Mouse (Mus musculus) limb, embryonic 14.5 days (tissue): ENCODE measurements around the gene Fbxw5. TPM values are rescaled to one million over a fixed set of nuclear protein-coding genes. Genes with fewer than 3 reads are reported as not detected.

Experiments used
- ATAC-seq: fragments of 200-750 bp; cut with Nextera tagmentation; 2 replicates; pipeline ENCODE4 v1.8.0; 2017; ENCODE audit warnings: low read depth, moderate number of reproducible peaks, moderate TSS enrichment; ENCODE audit not compliant: low FRiP score
- DNase-seq: peaks from one replicate; pipeline ENCODE4 v3.0.0-alpha.2; 2015; ENCODE audit warnings: low spot score
- H3K27ac ChIP-seq: fragments of 300-500 bp; sonication (generic); replicated peaks from 2 replicates; pipeline ENCODE4 v1.5.1; 2014; ENCODE audit warnings: low read depth, mild to moderate bottlenecking, low read length, moderate library complexity, mixed read lengths
- H3K27me3 ChIP-seq: fragments of 300-500 bp; sonication (generic); 2 replicates; pipeline ENCODE4 v1.6.1; 2014; ENCODE audit warnings: low read length, mixed read lengths; ENCODE audit not compliant: control insufficient read depth, insufficient read depth
- H3K36me3 ChIP-seq: fragments of 300-500 bp; sonication (generic); 2 replicates; pipeline ENCODE4 v1.6.1; 2014; ENCODE audit warnings: mild to moderate bottlenecking, low read length, moderate library complexity, mixed read lengths; ENCODE audit not compliant: control insufficient read depth, insufficient read depth
- H3K4me1 ChIP-seq: fragments of 300-500 bp; sonication (generic); 2 replicates; pipeline ENCODE4 v1.6.1; 2014; ENCODE audit warnings: antibody characterized with exemption, low read length, mixed read lengths; ENCODE audit not compliant: control insufficient read depth, insufficient read depth
- H3K4me2 ChIP-seq: fragments of 300-500 bp; sonication (generic); replicated peaks from 2 replicates; pipeline ENCODE4 v1.6.1; 2014; ENCODE audit warnings: low read depth, mild to moderate bottlenecking, low read length, moderate library complexity; ENCODE audit not compliant: severe bottlenecking
- H3K4me3 ChIP-seq: fragments of 300-500 bp; sonication (generic); replicated peaks from 2 replicates; pipeline ENCODE4 v1.5.1; 2014; ENCODE audit warnings: low read length
- H3K9ac ChIP-seq: fragments of 300-500 bp; sonication (generic); 2 replicates; pipeline ENCODE4 v1.6.1; 2014; ENCODE audit warnings: mild to moderate bottlenecking, low read depth, low read length, moderate library complexity; ENCODE audit not compliant: severe bottlenecking
- H3K9me3 ChIP-seq: fragments of 300-500 bp; sonication (generic); 2 replicates; pipeline ENCODE4 v1.6.1; 2016; ENCODE audit warnings: low read length; ENCODE audit not compliant: control insufficient read depth
- POLR2A ChIP-seq: fragments of 200-500 bp; IDR thresholded peaks from 2 replicates; pipeline ENCODE4 v1.8.0; 2012; ENCODE audit warnings: inconsistent platforms, mild to moderate bottlenecking, moderate library complexity, borderline replicate concordance; ENCODE audit not compliant: insufficient read depth, insufficient read length; ENCODE audit errors: extremely low read depth
- WGBS: fragments of 180-500 bp; shearing (Covaris S2); extraction: QIAGEN DNeasy Blood & Tissue Kit; methylation state at CpG from one replicate; pipeline ENCODE4 v1.1.7; 2014; 5-methylcytosine and 5-hydroxymethylcytosine counted together
- polyA plus RNA-seq, 2 experiments: library from polyadenylated mRNA; depleted of rRNA in 1 of 2; stranded (reverse) in 1 of 2; unstranded in 1 of 2; fragments of >200 nt; fragmentation: Nextera tagmentation in 1 of 2; extraction: Ambion mirVana in 1 of 2; gene quantifications; 2 replicates each; pipeline versions ENCODE4 v1.2.1 to v1.2.3; 2012 to 2014

Gene Fbxw5
- polyA plus RNA-seq, 2 experiments: 46.2 to 70.0 TPM

DNA sequence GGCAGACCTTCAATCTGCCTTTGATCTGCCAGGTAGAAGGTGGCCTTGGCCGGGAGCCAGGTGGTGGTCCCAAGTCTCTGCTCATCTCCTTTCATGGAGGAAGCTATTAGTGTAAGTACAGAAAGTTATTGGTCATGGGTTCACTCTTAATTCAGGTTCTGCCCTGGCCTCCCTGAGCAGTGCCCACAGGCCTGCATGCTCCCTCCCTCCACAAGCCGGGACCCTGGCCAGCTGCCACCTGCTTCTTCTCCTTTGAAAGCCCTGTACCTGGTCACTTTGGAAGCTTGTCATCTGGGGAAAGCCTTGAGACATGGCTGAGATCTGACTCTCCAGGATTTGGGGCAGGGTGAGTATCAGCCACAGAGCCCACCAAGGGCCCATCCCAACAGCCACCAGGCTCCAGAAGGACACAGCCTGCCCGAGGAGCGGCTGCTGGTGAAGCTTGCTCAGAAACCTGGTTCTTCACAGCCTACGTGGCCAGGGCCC lies 7.0 kb upstream of the Fbxw5 start, which contains the start of gene Lcn12:
TSS of gene Lcn12 (minus strand) at position 436 of the 486 bp plus-strand sequence.
- ATAC-seq (no peak), DNase-seq (no peak)
- Histone ChIP-seq H3K9ac (no peak within 1 kb of the TSS), H3K4me3 (no peak within 1 kb of the TSS), H3K27me3 (no peaks in the 10 kb centered on the region), H3K36me3 (no peaks in the 10 kb centered on the region), H3K9me3 (no peaks in the 10 kb centered on the region), H3K4me1 (no peaks in the 10 kb centered on the region), H3K4me2 (no peak within 1 kb of the TSS), H3K27ac (no peak within 1 kb of the TSS)
- TF ChIP-seq POLR2A: no peak
- 86% methylated on average over 5 of the region's 5 CpGs for WGBS

DNA sequence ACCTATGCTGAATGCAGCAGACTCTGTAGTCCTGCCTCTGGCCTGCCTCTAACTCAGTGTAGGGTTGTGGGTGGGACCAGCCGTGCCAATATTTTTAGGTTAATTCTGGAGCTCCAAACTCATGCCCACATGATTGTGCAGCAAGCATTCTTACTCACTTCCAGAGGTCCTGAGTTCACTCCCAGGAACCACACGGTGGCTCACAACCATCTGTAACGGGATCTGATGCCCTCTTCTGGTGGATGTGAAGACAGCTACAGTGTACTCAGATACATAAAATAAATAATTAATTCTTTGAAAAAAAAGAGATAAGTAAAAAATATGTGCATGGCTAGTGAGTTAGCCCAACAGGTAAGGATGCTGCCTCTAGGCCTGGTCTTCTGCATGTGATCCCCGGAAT lies 4.1 kb upstream of the Fbxw5 start:
- DNase-seq (no peak), ATAC-seq (no peak)
- Histone ChIP-seq H3K4me2 (no peak overlapping the region), H3K4me1 (peaks cover 2% of the 10 kb centered on the region), H3K27ac (no peak overlapping the region), H3K9ac (no peak overlapping the region), H3K4me3 (no peak overlapping the region), H3K27me3 (no peaks in the 10 kb centered on the region), H3K9me3 (no peaks in the 10 kb centered on the region), H3K36me3 (no peaks in the 10 kb centered on the region)
- WGBS: 44% methylated on average over 4 of the region's 4 CpGs
- no peak for TF ChIP-seq POLR2A

DNA sequence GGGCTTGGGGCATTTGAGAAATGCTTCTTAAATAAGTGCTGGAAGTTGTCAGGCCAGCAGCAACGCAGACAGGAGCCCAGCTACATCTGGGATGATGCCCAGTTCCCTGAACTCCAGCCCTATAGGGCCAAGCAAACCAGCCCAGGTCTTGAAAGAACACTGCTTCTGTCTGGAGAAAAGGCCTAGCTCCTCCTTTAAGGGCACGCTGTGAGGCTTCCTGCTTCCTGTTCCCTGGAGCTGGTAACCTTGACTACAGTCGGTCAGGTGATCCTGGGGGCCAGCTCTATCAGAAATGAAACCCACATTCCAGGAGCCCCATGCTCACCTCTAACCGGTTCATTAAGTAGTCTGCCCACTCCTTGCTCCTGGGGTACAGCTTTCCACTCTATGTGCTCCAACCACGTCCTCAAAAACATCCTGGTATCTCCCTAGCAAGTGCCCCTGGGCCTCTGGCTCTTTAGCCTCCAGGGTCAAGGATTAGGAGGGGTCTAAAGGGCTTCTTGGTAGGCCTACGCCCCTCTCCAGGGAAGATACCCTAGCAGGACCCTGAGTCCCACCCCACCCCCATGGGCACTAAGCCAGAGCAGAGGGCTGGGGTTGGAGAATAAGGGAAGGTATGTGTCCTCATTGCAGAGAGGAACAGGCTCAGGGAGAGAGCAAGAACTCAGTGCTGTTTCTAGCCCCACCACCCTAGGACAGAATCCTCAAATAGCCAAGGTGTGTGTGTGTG lies 2.5 kb upstream of the Fbxw5 start:
- no peak for ATAC-seq
- H3K27me3 ChIP-seq: no peaks in the 10 kb centered on the region
- DNase-seq: no peak
- H3K27ac ChIP-seq: no peak overlapping the region; the same call in 1 of the 2 replicates
- H3K9ac ChIP-seq: no peak overlapping the region
- peaks cover 5% of the 10 kb centered on the region; the same call in 1 of the 2 replicates for H3K36me3 ChIP-seq
- H3K4me1 ChIP-seq: peaks cover 8% of the 10 kb centered on the region
- H3K4me2 ChIP-seq: no peak overlapping the region
- 42% methylated on average over 6 of the region's 6 CpGs for WGBS
- no peak overlapping the region for H3K4me3 ChIP-seq
- H3K9me3 ChIP-seq: no peaks in the 10 kb centered on the region
- TF ChIP-seq POLR2A: no peak

DNA sequence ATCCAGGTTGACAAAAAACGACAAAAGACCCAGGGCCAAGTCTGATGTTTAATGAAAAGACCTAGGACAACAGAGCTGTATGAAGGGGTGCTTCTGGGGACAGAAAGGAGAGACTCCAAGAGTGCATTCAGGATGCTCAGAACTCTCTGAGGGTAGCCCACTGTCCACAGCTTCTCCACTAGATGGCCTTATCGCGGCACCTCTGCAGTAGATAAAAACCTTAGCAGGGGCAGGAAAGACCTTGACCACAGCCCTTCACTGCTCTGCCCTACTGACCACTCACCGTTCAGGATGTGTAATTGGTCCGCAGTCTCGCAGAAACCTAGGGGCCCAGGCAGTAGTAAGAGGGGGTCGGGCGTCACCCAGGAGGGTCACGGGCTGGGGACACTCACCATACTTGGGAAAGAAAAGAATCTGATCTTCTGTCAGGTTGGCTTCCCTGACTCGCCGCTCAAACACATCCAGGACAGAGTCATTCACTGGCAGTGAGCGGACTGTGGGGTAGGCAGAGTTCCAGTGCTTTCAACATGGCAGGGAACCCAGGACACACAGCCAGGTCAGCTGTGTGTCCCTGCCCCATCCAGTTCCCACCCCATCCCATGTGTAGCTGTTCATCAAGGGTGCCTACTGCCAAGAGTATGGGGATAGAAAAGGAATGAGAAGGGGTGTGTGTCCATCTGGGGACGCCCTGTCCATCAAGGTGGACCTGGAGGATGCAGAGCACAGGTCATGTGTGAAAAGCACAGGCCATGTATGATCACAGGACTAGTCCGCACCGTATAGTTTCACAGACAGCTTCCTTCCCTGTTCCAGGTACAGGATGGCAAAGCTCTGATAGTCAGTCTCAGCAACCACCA lies 1.7 kb upstream of the Fbxw5 start:
- ATAC-seq: no peak
- no peaks in the 10 kb centered on the region for H3K27me3 ChIP-seq
- H3K4me1 ChIP-seq: peaks cover 8% of the 10 kb centered on the region
- peaks cover 14% of the 10 kb centered on the region for H3K36me3 ChIP-seq
- no peak for TF ChIP-seq POLR2A
- no peak for DNase-seq
- no peak overlapping the region for H3K4me3 ChIP-seq
- no peak overlapping the region for H3K27ac ChIP-seq
- no peak overlapping the region for H3K4me2 ChIP-seq
- H3K9ac ChIP-seq: no peak overlapping the region
- no peaks in the 10 kb centered on the region for H3K9me3 ChIP-seq
- WGBS: 63% methylated on average over 15 of the region's 15 CpGs

DNA sequence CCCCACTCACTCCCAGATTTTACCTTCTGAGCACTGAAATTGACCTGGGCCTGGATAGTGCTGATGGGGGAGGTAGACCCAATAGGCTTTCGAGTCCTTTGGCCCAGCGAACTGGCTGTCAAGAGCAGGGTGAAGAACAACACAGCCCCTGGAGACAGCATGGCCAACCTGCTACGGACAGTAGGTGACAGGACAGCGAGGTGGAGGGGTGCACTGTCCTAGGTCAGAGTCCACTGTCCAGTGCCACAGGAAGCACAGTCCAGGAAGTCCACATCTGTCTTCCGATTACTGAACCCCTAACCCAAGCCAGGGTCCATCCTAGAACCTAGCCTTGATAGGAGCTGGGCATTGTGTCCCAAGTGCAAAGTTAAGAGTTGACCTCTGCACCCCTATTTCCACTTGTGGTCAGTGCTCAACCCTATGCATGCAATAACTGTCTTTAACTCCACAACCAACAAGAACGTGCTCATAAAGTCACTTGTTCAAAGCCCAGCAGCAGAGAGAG lies 427 bp upstream of the Fbxw5 start:
- H3K9me3 ChIP-seq: no peaks in the 10 kb centered on the region
- no peaks in the 10 kb centered on the region for H3K27me3 ChIP-seq
- WGBS: 66% methylated on average over 6 of the region's 6 CpGs
- H3K4me1 ChIP-seq: peaks cover 8% of the 10 kb centered on the region
- peaks cover 26% of the 10 kb centered on the region for H3K36me3 ChIP-seq
- DNase-seq: no peak
- peak overlapping the region; percentile 61 for H3K4me2 ChIP-seq
- ATAC-seq: peak; percentile 0; the same call in 1 of the 2 replicates
- 0 out of 2 replicates have a peak overlapping the region, but pooled peaks have one; percentile 38 for H3K27ac ChIP-seq
- H3K9ac ChIP-seq: peak overlapping the region; percentile 96
- peak overlapping the region; percentile 93 for H3K4me3 ChIP-seq
- no peak for TF ChIP-seq POLR2A
